Mouse (Mus musculus): ENCODE data around the gene Usp34. TPM values are rescaled to one million over a fixed set of nuclear protein-coding genes. Genes with fewer than 3 reads are reported as not detected.
A peak's percentile ranks its signal among the peaks of the same experiment; 100 is the strongest.
"Not testable (repeated sequence)": the region's sequence is repeated elsewhere in the genome, so short reads cannot be mapped to it uniquely, and the experiment has no call there.

Gene Usp34
- total and polyA plus RNA-seq, 3 experiments, result 30.4 to 36.6 (median 34.9) TPM

- DNase-seq (ENCODE audit: low read depth, low spot score), result peak; percentile 63
- peaks cover 5 to 50% of the 10 kb centered on the region in 2 experiments for H3K36me3 ChIP-seq (ENCODE audit: control insufficient read depth in 1 of 2, insufficient read depth in 2 of 2, low read length in 2 of 2)
- TF ChIP-seq MXI1 (IDR thresholded peaks at IDR 0.05; ENCODE audit: low read depth, low read length) (0 out of 2 replicates have a peak, but pooled peaks have one; percentile 24), EP300 (IDR thresholded peaks at IDR 0.05; ENCODE audit: low read depth in 1 of 2, low read length in 2 of 2) (peak; percentile 9 to 33; a peak in 1 of 4 replicates), TBP (IDR thresholded peaks at IDR 0.05; ENCODE audit: low read depth, low read length) (peak; percentile 92)
- H3K27me3 ChIP-seq (ENCODE audit: control insufficient read depth in 1 of 2, insufficient read depth in 2 of 2, low read length in 2 of 2); H3K4me1 ChIP-seq (ENCODE audit: control insufficient read depth in 1 of 2, insufficient read depth in 2 of 2, low read length in 2 of 2); H3K9me3 ChIP-seq (replicated peaks; ENCODE audit: insufficient read depth, low read length); H3K4me3 ChIP-seq (ENCODE audit: control insufficient read depth in 1 of 2, insufficient read depth in 1 of 2, low read depth in 2 of 2, low read length in 2 of 2); H3K27ac ChIP-seq (ENCODE audit: control insufficient read depth, low read depth, low read length); H3K79me2 ChIP-seq (ENCODE audit: control insufficient read depth, insufficient read depth, low read length, poor library complexity); H3K9ac ChIP-seq (ENCODE audit: control insufficient read depth, low read depth, low read length, poor library complexity, severe bottlenecking): not testable (repeated sequence)
These were observed 53.1 kb downstream of the Usp34 start for GRCm38 (mm10) chr11:23359687-23360235.

- no peak overlapping the region for H3K27ac ChIP-seq (ENCODE audit: control insufficient read depth, low read depth, low read length)
- no peak overlapping the region for H3K4me3 ChIP-seq (ENCODE audit: control insufficient read depth in 1 of 2, insufficient read depth in 1 of 2, low read depth in 2 of 2, low read length in 2 of 2)
- peaks cover 1% of the 10 kb centered on the region; the same call in 1 of the 2 replicates for H3K79me2 ChIP-seq (ENCODE audit: control insufficient read depth, insufficient read depth, low read length, poor library complexity)
- H3K9ac ChIP-seq (ENCODE audit: control insufficient read depth, low read depth, low read length, poor library complexity, severe bottlenecking), result no peak overlapping the region
- H3K27me3 ChIP-seq (ENCODE audit: control insufficient read depth in 1 of 2, insufficient read depth in 2 of 2, low read length in 2 of 2), result no peaks in the 10 kb centered on the region
- no peaks in the 10 kb centered on the region for H3K9me3 ChIP-seq (replicated peaks; ENCODE audit: insufficient read depth, low read length)
- H3K36me3 ChIP-seq (ENCODE audit: control insufficient read depth in 1 of 2, insufficient read depth in 2 of 2, low read length in 2 of 2), result peaks cover 3 to 59% of the 10 kb centered on the region in 2 experiments
- TF ChIP-seq ZKSCAN1 (IDR thresholded peaks at IDR 0.05; ENCODE audit: low read depth, low read length) (no peak), TBP (IDR thresholded peaks at IDR 0.05; ENCODE audit: low read depth, low read length) (no peak), KAT2A (conservative IDR thresholded peaks at IDR 0.05; ENCODE audit: low read depth, low read length) (no peak), MYC (IDR thresholded peaks at IDR 0.05; ENCODE audit: low read depth, low read length) (no peak), MAZ (IDR thresholded peaks at IDR 0.05; ENCODE audit: low read depth, low read length) (no peak), NELFE (IDR thresholded peaks at IDR 0.05; ENCODE audit: low read depth, low read length) (no peak)
- DNase-seq (ENCODE audit: low read depth, low spot score), result no peak
- peaks cover 3 to 5% of the 10 kb centered on the region in 2 experiments; a peak in 2 of 4 replicates for H3K4me1 ChIP-seq (ENCODE audit: control insufficient read depth in 1 of 2, insufficient read depth in 2 of 2, low read length in 2 of 2)
These were observed 55.6 kb downstream of the Usp34 start for GRCm38 (mm10) chr11:23362305-23362704.

GRCm38 (mm10) chr11:23364348-23364747 is 57.7 kb downstream of the Usp34 start:
- Histone ChIP-seq H3K79me2 (ENCODE audit: control insufficient read depth, insufficient read depth, low read length, poor library complexity) (peaks cover 1% of the 10 kb centered on the region; the same call in 1 of the 2 replicates), H3K9ac (ENCODE audit: control insufficient read depth, low read depth, low read length, poor library complexity, severe bottlenecking) (no peak overlapping the region), H3K36me3 (ENCODE audit: control insufficient read depth in 1 of 2, insufficient read depth in 2 of 2, low read length in 2 of 2) (peaks cover 2 to 67% of the 10 kb centered on the region in 2 experiments; a peak in 3 of 4 replicates), H3K9me3 (replicated peaks; ENCODE audit: insufficient read depth, low read length) (no peaks in the 10 kb centered on the region), H3K4me3 (ENCODE audit: control insufficient read depth in 1 of 2, insufficient read depth in 1 of 2, low read depth in 2 of 2, low read length in 2 of 2) (no peak overlapping the region), H3K4me1 (ENCODE audit: control insufficient read depth in 1 of 2, insufficient read depth in 2 of 2, low read length in 2 of 2) (peaks cover 2 to 3% of the 10 kb centered on the region in 2 experiments; a peak in 2 of 4 replicates), H3K27ac (ENCODE audit: control insufficient read depth, low read depth, low read length) (no peak overlapping the region), H3K27me3 (ENCODE audit: control insufficient read depth in 1 of 2, insufficient read depth in 2 of 2, low read length in 2 of 2) (no peaks in the 10 kb centered on the region)
- no peak for TF ChIP-seq POLR2A (IDR thresholded peaks at IDR 0.05; ENCODE audit: control insufficient read depth in 1 of 2, insufficient read depth in 1 of 2, low read depth in 1 of 2, low read length in 2 of 2, poor library complexity in 1 of 2)
- TF ChIP-seq MAFK (IDR thresholded peaks at IDR 0.05; ENCODE audit: borderline replicate concordance, low read depth, low read length), result peak; percentile 40; the same call in 1 of the 2 replicates
- no peak for TF ChIP-seq ELF1 (IDR thresholded peaks at IDR 0.05; ENCODE audit: low read depth, low read length)
- TF ChIP-seq RAD21 (IDR thresholded peaks at IDR 0.05; ENCODE audit: low read depth, low read length), result no peak
- no peak for TF ChIP-seq MYB (IDR thresholded peaks at IDR 0.05; ENCODE audit: low read depth, low read length)
- no peak for DNase-seq (ENCODE audit: low read depth, low spot score)

Measured in MEL (cell line).